Mouse (Mus musculus): ENCODE data around the gene Mettl23. TPM values are rescaled to one million over a fixed set of nuclear protein-coding genes. Genes with fewer than 3 reads are reported as not detected.
A peak's percentile ranks its signal among the peaks of the same experiment; 100 is the strongest.
"Not testable (repeated sequence)": the region's sequence is repeated elsewhere in the genome, so short reads cannot be mapped to it uniquely, and the experiment has no call there.

Gene Mettl23
- polyA plus RNA-seq, 1 experiment from 2014 or later, result 63.7 TPM

DNA sequence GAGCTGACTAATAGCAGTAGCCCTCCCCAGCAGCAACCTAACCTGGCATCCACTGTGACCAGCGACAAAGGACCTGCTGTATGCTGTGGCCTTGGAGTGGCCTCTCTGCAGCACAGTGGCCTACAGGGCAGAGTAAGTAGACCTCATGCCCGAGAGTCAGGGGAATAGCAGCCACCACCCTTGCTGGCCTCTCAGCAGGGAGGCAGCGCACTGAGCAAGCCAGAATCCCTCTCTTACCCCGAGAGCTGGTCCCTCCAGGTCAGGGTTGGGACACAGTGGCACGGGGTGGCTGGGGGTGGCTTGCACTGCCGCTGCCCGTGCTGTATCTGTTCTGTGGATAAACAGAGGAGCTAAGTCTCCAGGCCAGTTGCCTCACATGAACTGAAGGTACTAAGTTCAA, 3.5 kb upstream of the Mettl23 start:
- no peaks in the 10 kb centered on the region for H3K9me3 ChIP-seq
- H3K36me3 ChIP-seq, result peaks cover 63% of the 10 kb centered on the region
- 74% methylated on average over 7 of the region's 7 CpGs for WGBS
- no peaks in the 10 kb centered on the region for H3K27me3 ChIP-seq (replicated peaks)
- H3K27ac ChIP-seq, result no peak overlapping the region
- H3K9ac ChIP-seq, result 0 out of 2 replicates have a peak overlapping the region, but pooled peaks have one; percentile 10
- no peak for ATAC-seq (ENCODE audit: low FRiP score, low read depth)
- no peak overlapping the region; the same call in 1 of the 2 replicates for H3K4me3 ChIP-seq
- H3K4me2 ChIP-seq (replicated peaks), result 0 out of 2 replicates have a peak overlapping the region, but pooled peaks have one; percentile 3
- peaks cover 37% of the 10 kb centered on the region for H3K4me1 ChIP-seq

DNA sequence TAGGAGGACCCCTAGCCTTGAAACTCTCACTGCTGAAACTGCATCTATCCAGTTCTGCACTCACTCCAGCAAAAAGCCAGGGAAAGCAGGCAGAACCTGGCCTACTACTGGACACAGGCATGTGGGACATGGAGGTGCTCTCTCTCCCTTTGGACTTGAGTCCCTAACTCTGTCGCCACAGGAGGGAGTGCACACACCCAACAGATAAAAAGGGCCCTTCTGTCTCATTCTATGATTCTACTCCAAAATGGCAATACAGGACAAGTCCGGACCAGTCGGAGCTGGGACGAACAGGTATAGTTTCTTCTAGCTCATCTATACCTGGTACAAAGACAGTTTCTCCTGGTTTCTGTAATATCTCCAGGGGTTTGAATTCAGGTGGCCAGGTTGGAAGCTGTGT, 2.3 kb upstream of the Mettl23 start:
- Histone ChIP-seq H3K9me3 (no peaks in the 10 kb centered on the region), H3K4me3 (0 out of 2 replicates have a peak overlapping the region, but pooled peaks have one; percentile 13), H3K4me2 (replicated peaks) (peak overlapping the region; percentile 91), H3K9ac (peak overlapping the region; percentile 30; the same call in 1 of the 2 replicates), H3K27ac (no peak overlapping the region), H3K27me3 (replicated peaks) (no peaks in the 10 kb centered on the region), H3K36me3 (peaks cover 51% of the 10 kb centered on the region), H3K4me1 (peaks cover 39% of the 10 kb centered on the region)
- no peak for ATAC-seq (ENCODE audit: low FRiP score, low read depth)
- WGBS, result 89% methylated on average over 4 of the region's 4 CpGs

DNA sequence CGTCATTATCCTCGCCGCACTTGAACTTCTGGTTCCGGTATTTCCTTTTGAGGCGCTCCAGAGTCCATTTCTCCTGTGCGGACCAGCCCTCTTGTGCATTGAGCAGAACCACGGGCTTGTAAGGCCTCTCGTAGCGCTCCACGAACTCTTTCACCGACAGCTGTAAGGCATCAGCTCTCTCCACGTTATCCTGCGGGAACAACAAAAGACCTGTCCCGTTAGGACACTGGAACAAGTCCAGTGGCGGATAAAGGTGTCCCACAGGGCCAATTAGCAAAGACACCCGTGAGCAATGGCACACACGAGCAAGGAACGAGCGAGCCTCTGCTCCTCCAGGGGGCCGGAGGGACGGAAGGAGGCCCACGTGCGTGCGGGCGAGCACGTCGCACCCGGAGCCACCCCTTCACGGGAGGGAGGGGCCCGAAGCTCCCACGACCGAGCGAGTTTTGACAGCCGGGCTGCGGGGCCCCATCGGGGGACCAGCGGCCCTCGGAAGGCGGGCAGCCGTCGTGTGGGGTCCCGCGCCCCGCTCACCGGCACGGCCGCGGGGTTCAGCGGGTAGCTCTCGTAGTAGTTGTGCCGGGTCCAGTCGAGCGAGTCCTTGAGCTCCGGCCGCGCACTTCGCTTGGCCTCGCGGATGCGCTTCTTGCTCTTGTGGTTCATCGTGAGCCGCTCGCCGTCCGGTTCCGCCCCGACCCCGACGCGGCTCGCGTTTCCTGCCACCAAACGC, 382 bp upstream of the Mettl23 start:
- H3K9me3 ChIP-seq, result no peaks in the 10 kb centered on the region
- peak overlapping the region; percentile 90 for H3K9ac ChIP-seq
- H3K4me1 ChIP-seq, result peaks cover 39% of the 10 kb centered on the region
- H3K36me3 ChIP-seq, result peaks cover 35% of the 10 kb centered on the region
- H3K27ac ChIP-seq, result peak overlapping the region; percentile 95
- under 1% methylated on average over 73 of the region's 73 CpGs for WGBS
- peak overlapping the region; percentile 74 for H3K4me3 ChIP-seq
- peak overlapping the region; percentile 91 for H3K4me2 ChIP-seq (replicated peaks)
- no peaks in the 10 kb centered on the region for H3K27me3 ChIP-seq (replicated peaks)
- peak; percentile 83 for ATAC-seq (ENCODE audit: low FRiP score, low read depth)

DNA sequence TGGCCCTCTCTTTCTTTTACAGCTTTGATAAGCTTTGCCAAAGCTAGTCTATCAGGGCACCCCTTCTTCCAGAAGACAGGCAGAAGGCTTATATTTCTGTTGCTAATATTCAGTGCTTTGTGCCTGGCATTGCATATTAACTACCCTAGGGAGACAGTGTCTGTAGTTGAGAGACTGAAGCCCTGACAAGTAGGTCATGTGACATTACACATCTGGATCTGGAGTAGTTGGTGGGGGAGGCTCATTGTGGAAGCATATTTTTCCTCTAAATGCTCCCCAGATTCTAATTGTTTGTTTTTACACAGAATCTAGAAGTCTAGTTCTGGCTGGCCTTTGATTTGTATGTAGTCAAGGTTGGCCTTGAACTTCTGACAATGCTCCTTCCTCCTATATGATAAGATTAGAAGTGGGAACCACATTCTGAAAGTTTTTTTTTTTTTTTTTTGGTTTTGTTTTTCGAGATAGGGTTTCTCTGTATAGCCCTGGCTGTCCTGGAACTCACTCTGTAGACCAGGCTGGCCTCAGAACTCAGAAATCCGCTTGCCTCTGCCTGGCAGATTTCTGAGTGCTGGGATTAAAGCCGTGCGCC, 3.6 kb downstream of the Mettl23 start:
- H3K9ac ChIP-seq, result no peak overlapping the region
- WGBS, result 82% methylated on average over 4 of the region's 4 CpGs
- H3K4me1 ChIP-seq, result peaks cover 25% of the 10 kb centered on the region
- H3K27me3 ChIP-seq (replicated peaks), result no peaks in the 10 kb centered on the region
- peaks cover 23% of the 10 kb centered on the region for H3K36me3 ChIP-seq
- no peak overlapping the region for H3K27ac ChIP-seq
- no peak overlapping the region for H3K4me2 ChIP-seq (replicated peaks)
- H3K4me3 ChIP-seq, result no peak overlapping the region
- no peaks in the 10 kb centered on the region for H3K9me3 ChIP-seq
- no peak for ATAC-seq (ENCODE audit: low FRiP score, low read depth)

DNA sequence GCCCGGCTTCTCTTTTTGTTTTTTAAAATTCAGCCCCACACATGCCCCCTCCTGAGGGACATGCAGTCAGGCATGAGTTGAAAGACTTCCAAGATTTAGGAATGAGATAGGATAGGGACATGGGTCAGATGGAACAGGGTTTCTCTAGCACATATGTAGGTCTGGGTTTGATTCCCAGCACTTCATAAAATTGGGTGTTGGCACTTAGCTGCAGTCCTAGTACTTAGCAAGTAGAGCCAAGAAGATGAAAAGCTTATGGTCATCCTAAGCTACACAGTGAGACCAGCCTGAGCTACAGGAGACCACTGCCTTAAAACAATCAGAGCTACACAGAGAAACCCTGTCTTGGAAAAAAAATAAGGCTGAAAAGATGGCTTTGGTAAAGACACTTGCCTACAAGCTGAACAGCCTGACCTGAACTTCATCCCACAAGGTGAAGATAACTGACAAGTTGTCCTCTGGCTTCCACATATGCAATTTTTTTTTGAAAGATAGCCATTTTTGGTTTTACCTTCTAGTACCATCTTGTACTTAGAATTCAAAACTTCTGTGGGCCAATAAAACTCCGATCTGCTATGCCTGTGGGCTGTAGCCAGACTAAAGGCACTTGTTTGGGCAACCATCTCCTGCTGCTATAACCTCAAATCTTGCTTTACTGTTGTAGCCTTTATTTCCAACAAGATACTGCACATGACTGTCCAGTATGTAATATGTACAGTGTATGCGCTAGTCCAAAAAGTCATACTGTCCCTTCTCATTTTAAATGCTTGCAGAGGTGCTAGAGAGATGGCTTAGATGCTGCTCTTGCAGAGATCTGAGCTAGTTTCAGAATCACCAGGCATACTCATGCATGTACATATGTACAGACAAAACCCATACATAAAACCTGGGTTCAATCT, 4.4 kb downstream of the Mettl23 start:
- no peak overlapping the region for H3K4me3 ChIP-seq
- ATAC-seq (ENCODE audit: low FRiP score, low read depth), result no peak
- WGBS, result 94% methylated on average over 3 of the region's 3 CpGs
- peaks cover 20% of the 10 kb centered on the region for H3K4me1 ChIP-seq
- H3K27ac ChIP-seq, result no peak overlapping the region
- no peaks in the 10 kb centered on the region for H3K9me3 ChIP-seq
- H3K9ac ChIP-seq, result no peak overlapping the region
- no peak overlapping the region for H3K4me2 ChIP-seq (replicated peaks)
- no peaks in the 10 kb centered on the region for H3K27me3 ChIP-seq (replicated peaks)
- peaks cover 23% of the 10 kb centered on the region for H3K36me3 ChIP-seq

DNA sequence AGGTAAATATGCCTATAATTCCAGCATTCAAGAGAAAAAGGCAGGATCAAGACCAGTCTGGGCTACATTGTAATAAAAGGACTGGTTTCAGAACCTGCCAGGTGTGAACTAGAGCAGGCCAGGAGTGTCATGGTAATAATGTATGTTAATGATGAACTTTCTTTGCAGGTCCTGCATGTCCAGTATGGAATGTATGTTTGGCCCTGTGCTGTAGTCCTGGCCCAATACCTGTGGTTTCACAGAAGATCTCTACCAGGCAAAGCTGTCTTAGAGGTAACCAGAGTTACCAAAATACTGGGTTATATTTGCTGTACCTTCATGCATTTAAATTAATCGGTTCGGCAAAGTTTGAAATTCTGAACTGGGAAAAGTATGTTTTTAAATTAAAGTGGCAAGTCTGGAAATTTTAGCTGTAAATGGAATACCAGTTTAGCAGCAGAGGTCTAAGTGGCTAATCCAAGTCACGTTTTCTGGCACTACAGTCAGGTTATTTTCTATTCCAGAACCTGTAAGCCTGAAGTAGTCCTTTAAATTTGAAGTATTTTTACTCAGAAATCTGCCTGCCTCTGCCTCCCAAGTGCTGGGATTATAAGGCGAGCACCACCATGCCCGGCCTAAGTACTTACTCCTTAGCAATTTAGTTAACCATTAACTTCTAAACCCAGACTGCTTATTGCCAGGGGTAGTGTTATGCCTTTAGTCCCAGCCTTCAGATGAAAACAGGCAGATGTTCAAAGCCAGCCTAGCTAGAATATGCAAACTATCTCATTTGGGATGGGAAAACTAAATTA, 5.2 kb downstream of the Mettl23 start:
- ATAC-seq (ENCODE audit: low FRiP score, low read depth), result no peak
- no peak overlapping the region for H3K4me3 ChIP-seq
- peaks cover 23% of the 10 kb centered on the region for H3K36me3 ChIP-seq
- no peak overlapping the region for H3K9ac ChIP-seq
- WGBS, result 80% methylated on average over 5 of the region's 5 CpGs
- no peaks in the 10 kb centered on the region for H3K9me3 ChIP-seq
- no peaks in the 10 kb centered on the region for H3K27me3 ChIP-seq (replicated peaks)
- H3K27ac ChIP-seq, result no peak overlapping the region
- H3K4me1 ChIP-seq, result peaks cover 20% of the 10 kb centered on the region
- H3K4me2 ChIP-seq (replicated peaks), result no peak overlapping the region

DNA sequence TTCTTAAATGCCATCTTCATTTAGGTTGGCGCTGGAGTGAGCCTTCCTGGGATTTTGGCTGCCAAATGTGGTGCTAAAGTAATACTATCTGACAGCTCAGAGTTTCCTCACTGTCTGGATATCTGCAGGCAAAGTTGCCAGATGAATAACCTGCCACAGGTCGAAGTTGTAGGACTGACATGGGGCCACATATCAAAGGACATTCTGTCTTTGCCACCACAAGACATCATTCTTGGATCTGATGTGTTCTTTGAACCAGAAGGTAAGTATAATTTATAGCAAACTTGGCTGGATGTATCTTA, 5.8 kb downstream of the Mettl23 start:
- ATAC-seq (ENCODE audit: low FRiP score, low read depth); H3K4me3 ChIP-seq; H3K27me3 ChIP-seq (replicated peaks); H3K9me3 ChIP-seq; H3K4me2 ChIP-seq (replicated peaks); H3K9ac ChIP-seq; H3K27ac ChIP-seq: not testable (repeated sequence)
- 66% methylated on average over 2 of the region's 2 CpGs for WGBS
- peaks cover 23% of the 10 kb centered on the region for H3K36me3 ChIP-seq
- peaks cover 18% of the 10 kb centered on the region for H3K4me1 ChIP-seq

DNA sequence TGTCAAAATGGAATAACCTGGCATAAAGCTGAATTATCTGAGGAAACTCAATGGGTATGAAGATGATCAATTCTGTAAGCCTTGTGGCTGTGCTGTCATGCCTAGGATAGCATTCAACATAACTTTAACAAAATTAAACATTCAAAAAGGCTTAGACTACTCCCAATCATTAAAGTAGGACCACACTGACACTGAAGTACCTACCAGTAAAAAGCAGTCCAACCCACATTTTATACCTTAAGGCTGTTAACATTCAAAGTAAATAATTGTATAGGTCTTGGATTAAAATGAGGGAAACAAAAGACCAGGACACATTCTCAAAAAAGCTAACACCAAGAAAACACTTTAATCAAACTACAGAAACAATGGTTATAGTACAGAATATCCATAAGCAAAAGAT, 6.5 kb downstream of the Mettl23 start:
- H3K36me3 ChIP-seq, result peaks cover 23% of the 10 kb centered on the region
- H3K9ac ChIP-seq, result no peak overlapping the region
- peaks cover 16% of the 10 kb centered on the region for H3K4me1 ChIP-seq
- no peak for ATAC-seq (ENCODE audit: low FRiP score, low read depth)
- no peaks in the 10 kb centered on the region for H3K9me3 ChIP-seq
- no peaks in the 10 kb centered on the region for H3K27me3 ChIP-seq (replicated peaks)
- H3K4me3 ChIP-seq, result no peak overlapping the region
- H3K27ac ChIP-seq, result no peak overlapping the region
- no peak overlapping the region for H3K4me2 ChIP-seq (replicated peaks)

DNA sequence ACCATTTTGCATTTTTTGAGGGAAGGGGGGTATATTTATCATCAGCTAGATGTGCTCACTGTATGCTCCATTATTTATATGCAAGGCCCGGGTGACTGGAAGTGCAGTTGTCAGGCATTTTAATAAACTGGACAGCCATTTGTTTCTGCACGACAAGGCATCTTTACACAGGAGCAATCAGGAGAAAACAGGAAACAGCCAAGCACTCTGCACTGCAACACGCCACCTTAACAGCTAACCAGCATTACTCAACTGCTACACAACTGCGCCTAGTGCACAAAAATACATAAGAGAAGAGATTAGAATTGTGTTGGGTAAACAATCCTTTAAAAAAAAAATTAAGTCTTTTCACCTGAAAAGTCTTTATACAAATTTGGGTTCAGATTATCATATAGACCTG, 7.0 kb downstream of the Mettl23 start:
- no peak overlapping the region for H3K9ac ChIP-seq

DNA sequence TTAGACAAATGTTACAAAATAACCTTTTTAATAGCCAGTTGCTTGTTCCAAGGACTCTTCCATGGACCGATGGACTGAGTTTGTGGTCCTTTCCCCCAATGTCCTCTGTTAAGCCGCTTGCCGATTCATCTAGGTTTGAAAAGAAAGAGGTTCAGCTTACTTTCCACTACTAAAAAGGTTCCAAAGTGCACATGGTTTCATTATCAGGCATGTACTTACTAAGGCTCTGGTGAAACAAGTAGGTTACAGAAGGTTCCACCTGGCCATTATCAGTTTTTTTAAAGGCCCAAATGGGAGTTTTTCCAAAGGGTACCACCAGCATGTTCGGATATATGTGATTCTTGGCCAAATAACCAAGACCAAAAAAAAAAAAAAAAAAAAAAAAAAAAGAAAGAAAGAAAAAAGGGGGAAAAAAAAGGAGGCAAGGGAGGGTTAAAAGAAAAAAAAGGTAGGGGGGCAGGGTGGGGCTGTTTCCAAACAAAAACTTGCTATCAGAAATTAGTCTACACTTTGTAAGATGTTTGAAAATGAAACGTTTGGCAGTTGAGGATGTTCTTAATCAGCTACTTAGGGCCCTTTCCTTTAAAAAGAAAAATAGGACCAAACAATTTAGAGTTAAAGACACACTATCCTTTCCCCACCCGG, 7.9 kb downstream of the Mettl23 start:
- peak overlapping the region; percentile 61 for H3K4me2 ChIP-seq (replicated peaks)
- H3K4me3 ChIP-seq, result peak overlapping the region; percentile 98
- no peaks in the 10 kb centered on the region for H3K9me3 ChIP-seq
- no peak for ATAC-seq (ENCODE audit: low FRiP score, low read depth)
- 48% methylated on average over 6 of the region's 6 CpGs for WGBS
- H3K27me3 ChIP-seq (replicated peaks), result no peaks in the 10 kb centered on the region
- peaks cover 23% of the 10 kb centered on the region for H3K36me3 ChIP-seq
- H3K27ac ChIP-seq, result no peak overlapping the region
- peaks cover 24% of the 10 kb centered on the region for H3K4me1 ChIP-seq
- H3K9ac ChIP-seq, result peak overlapping the region; percentile 98

More for the DNA sequence above, 7.0 kb downstream of the Mettl23 start:
- 65% methylated on average over 4 of the region's 4 CpGs for WGBS
- H3K4me3 ChIP-seq, result no peak overlapping the region
- no peak for ATAC-seq (ENCODE audit: low FRiP score, low read depth)
- H3K27me3 ChIP-seq (replicated peaks), result no peaks in the 10 kb centered on the region
- peak overlapping the region; percentile 61 for H3K4me2 ChIP-seq (replicated peaks)
- no peak overlapping the region for H3K27ac ChIP-seq
- H3K4me1 ChIP-seq, result peaks cover 20% of the 10 kb centered on the region
- H3K36me3 ChIP-seq, result peaks cover 23% of the 10 kb centered on the region
- H3K9me3 ChIP-seq, result no peaks in the 10 kb centered on the region

DNA sequence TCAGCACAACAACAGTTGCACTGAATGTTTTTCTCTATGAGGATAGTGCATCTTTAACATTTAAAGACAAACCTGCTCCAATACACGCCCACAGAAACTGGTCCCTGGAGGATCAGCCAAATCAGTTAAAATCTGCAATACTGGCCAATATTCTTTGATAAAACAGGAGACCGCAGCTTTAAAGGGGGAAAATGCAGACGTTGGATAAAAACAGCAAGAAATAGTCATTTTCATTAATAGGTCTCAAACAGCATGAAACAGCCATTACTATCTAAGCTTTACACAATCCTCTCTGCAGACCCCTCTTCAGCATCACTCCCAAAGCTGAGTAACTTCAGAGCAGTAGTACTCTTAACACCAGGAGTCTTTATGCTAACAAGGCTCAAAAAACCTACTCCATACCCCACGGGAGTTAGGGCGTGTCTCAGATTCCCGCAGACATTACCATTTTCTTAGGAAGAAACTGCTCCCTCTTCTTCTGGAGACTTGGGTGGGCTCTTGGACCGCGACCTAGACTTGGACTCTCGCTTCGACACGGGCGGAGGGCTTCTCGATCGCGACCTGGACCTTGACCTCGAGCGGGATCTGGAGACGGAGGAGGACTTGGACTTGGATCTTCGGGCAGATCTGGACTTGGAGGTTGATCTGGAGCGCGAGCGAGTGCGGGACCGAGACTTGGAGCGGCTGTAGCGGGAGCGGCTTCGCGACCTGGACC, 8.7 kb downstream of the Mettl23 start:
- 2% methylated on average over 29 of the region's 29 CpGs for WGBS
- H3K9me3 ChIP-seq, result no peaks in the 10 kb centered on the region
- H3K9ac ChIP-seq, result peak overlapping the region; percentile 98
- H3K4me1 ChIP-seq, result peaks cover 25% of the 10 kb centered on the region
- peak overlapping the region; percentile 93; the same call in 1 of the 2 replicates for H3K27ac ChIP-seq
- peaks cover 23% of the 10 kb centered on the region for H3K36me3 ChIP-seq
- H3K27me3 ChIP-seq (replicated peaks), result no peaks in the 10 kb centered on the region
- H3K4me3 ChIP-seq, result peak overlapping the region; percentile 98
- peak overlapping the region; percentile 61 for H3K4me2 ChIP-seq (replicated peaks)
- no peak for ATAC-seq (ENCODE audit: low FRiP score, low read depth)

Data from neural tube, embryonic 12.5 days (tissue).